ENCODE assay signal across 8 mouse cellular contexts in the genomic region with DNA sequence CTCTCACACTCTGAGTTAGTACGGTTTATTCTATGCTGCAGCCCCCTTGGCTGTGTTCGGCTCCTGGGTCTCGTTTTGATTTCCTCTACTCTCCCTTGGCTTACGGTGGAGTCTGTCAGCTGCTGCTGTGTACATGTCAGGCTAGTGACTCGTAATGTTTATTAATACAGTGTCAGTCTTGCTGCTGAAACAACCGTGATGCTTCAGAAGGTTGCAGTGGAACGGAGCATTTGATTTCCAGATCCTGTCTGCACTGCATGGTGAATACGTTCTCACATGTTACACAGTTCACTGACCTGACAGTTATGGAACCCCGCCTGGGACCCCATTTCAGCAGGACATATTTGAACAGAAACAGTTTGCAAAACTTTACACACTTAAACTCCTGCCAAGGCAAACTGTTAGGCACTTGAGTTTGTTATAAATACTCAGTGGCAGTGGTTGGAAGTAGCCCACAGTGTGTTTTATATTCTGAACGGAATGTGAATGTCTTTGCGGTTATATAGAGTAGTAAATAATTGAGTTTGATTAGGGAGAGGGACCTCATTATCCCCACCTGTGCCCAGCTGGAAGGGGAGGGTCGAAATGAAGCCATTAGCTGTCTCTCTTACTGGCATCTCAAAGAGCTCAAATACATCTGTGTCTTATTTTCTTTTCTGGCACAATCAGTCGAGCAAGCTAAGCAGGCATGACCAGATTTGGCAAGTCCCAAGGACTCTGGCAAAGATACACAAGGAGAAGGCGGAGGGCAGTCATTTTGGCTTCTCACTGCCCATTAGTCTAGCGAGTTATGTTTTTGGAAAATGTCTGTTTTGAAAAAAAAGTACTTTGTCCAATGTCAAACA.
DNase-seq lines count a peak whose midpoint lies in the region; ATAC-seq and TF ChIP-seq lines count a peak whose summit lies in the region.

No protein-coding gene starts in this region.

- H3K36me3 ChIP-seq in liver, adult 2 months (ENCODE audit: control insufficient read depth, insufficient read depth, low read length) = 0 out of 2 replicates have a peak, but pooled peaks cover 2% of the 10 kb centered on the region
- H3K36me3 ChIP-seq in liver, postnatal 0 days (replicated peaks; ENCODE audit: insufficient read depth, low read length) = no peaks in the 10 kb centered on the region; the same call in 1 of the 2 replicates
- H3K36me3 ChIP-seq in embryonic facial prominence, embryonic 10.5 days (replicated peaks) = peaks cover 9% of the 10 kb centered on the region

- ATAC-seq in liver, postnatal 0 days = no peak
- ATAC-seq in CD4-positive, CD25-positive, alpha-beta regulatory T cell, adult 4 months = no peak

- TF ChIP-seq EP300 in liver, postnatal 0 days (IDR thresholded peaks at IDR 0.05; ENCODE audit: low read depth) = no peak

- H3K4me1 ChIP-seq in liver, adult 2 months (ENCODE audit: control insufficient read depth, insufficient read depth, low read length) = peaks cover 20% of the 10 kb centered on the region
- peaks cover 7% of the 10 kb centered on the region for H3K4me1 ChIP-seq in liver, postnatal 0 days (ENCODE audit: insufficient read depth)
- peaks cover 18% of the 10 kb centered on the region for H3K4me1 ChIP-seq in embryonic facial prominence, embryonic 10.5 days

- peaks cover 3% of the 10 kb centered on the region; the same call in 1 of the 2 replicates for H3K79me2 ChIP-seq in liver, adult 2 months (ENCODE audit: control insufficient read depth, insufficient read depth, low read length)

- peak overlapping the region; percentile 13 for H3K27ac ChIP-seq in liver, adult 2 months (replicated peaks; ENCODE audit: insufficient read depth, low read depth, low read length)
- no peak overlapping the region for H3K27ac ChIP-seq in liver, postnatal 0 days (ENCODE audit: low read depth)
- no peak overlapping the region for H3K27ac ChIP-seq in embryonic facial prominence, embryonic 10.5 days (replicated peaks)

- intact Hi-C loops in heart, postnatal 10 days (cut with DNase I) = no loop called here

- DNase-seq in liver, adult 2 months (ENCODE audit: extremely low read depth, low read depth, low spot score) = peak; percentile 95
- no peak for DNase-seq in liver, postnatal 0 days
- DNase-seq in embryonic facial prominence, embryonic 10.5 days (ENCODE audit: low spot score) = peak; percentile 21
- DNase-seq in heart, postnatal 10 days = peak; percentile 45 to 46
- DNase-seq in lung, postnatal 25 days (ENCODE audit: low spot score) = peak; percentile 56
- no peak for DNase-seq in liver
- no peak for DNase-seq in layer of hippocampus, adult 18-20 months (ENCODE audit: low spot score in 2 of 2)

- TF ChIP-seq CTCF in liver, adult 2 months (IDR thresholded peaks at IDR 0.05; ENCODE audit: low read depth, low read length) = no peak
- TF ChIP-seq CTCF in liver, postnatal 0 days (IDR thresholded peaks at IDR 0.05; ENCODE audit: low read depth) = no peak

- H3K27me3 ChIP-seq in liver, adult 2 months (ENCODE audit: control insufficient read depth, insufficient read depth, low read length) = no peaks in the 10 kb centered on the region
- H3K27me3 ChIP-seq in liver, postnatal 0 days (ENCODE audit: insufficient read depth, low read length) = no peaks in the 10 kb centered on the region
- H3K27me3 ChIP-seq in embryonic facial prominence, embryonic 10.5 days (replicated peaks; ENCODE audit: low read depth, poor library complexity, severe bottlenecking) = no peaks in the 10 kb centered on the region

- no peak overlapping the region for H3K4me3 ChIP-seq in liver, adult 2 months (ENCODE audit: insufficient read depth, low read depth, low read length)
- H3K4me3 ChIP-seq in liver, postnatal 0 days (ENCODE audit: low read depth, low read length) = no peak overlapping the region
- no peak overlapping the region for H3K4me3 ChIP-seq in embryonic facial prominence, embryonic 10.5 days

- WGBS in liver, adult 2 months = 28% methylated on average over 15 of the region's 15 CpGs
- 72% methylated on average over 15 of the region's 15 CpGs for WGBS in liver, postnatal 0 days (ENCODE audit: insufficient replicate concordance)
- 64% methylated on average over 15 of the region's 15 CpGs for WGBS in embryonic facial prominence, embryonic 10.5 days

- no peak overlapping the region for H3K4me2 ChIP-seq in liver, postnatal 0 days (ENCODE audit: low read depth, low read length)

- H3K9ac ChIP-seq in liver, adult 2 months (ENCODE audit: low read depth, low read length) = no peak overlapping the region
- H3K9ac ChIP-seq in liver, postnatal 0 days (replicated peaks) = no peak overlapping the region

- no peaks in the 10 kb centered on the region for H3K9me3 ChIP-seq in liver, postnatal 0 days (ENCODE audit: low read length)
- H3K9me3 ChIP-seq in embryonic facial prominence, embryonic 10.5 days = no peaks in the 10 kb centered on the region

- TF ChIP-seq POLR2A in liver, adult 2 months (IDR thresholded peaks at IDR 0.05; ENCODE audit: extremely low read depth, insufficient read depth, low read length) = no peak

Comparison
In these comparisons a context has a peak if more than half of its experiments do, and no peak if none do; other contexts are left out.
1. DNase-seq: peak in liver, adult 2 months (single experiment), embryonic facial prominence, embryonic 10.5 days (single experiment), heart, postnatal 10 days (2 of 2) and lung, postnatal 25 days (single experiment); none in liver, postnatal 0 days (single experiment), liver (single experiment) and layer of hippocampus, adult 18-20 months (0 of 2).